12 mouse cellular contexts compared by ENCODE assay signal in the genomic region with DNA sequence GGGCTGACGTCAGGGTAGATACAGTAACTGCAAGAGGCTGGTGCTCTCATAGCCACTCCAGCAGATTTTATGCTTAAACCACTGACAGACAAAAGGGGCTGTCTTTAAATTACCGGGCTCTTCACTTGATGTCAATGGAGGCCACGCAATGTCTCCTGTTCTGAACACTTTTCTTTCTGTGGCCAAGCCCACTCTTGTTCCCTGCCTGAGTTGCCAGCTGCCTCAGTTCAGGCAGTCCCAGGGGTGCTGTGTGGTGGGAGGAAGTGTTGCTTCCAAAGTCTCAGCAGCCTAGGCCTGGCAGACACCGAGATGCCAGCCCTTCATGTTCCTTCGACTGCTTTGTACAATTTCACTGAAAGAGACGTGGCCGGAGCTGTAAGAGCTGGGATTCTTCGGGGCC. TPM values are rescaled to one million over a fixed set of nuclear protein-coding genes. Genes with fewer than 3 reads are reported as not detected.
DNase-seq lines count a peak whose midpoint lies in the region; ATAC-seq and TF ChIP-seq lines count a peak whose summit lies in the region.
"Had no signal": no experiment of that assay in that cellular context is flagged by ENCODE, and none has a peak within 500 bp of the region (broad histone marks: within the 10 kb centered on the region; RNA-seq: fewer than 3 reads in every experiment).

No protein-coding gene starts in this region.

- peak overlapping the region; percentile 67 for H3K27ac ChIP-seq in heart, adult 2 months
- peak overlapping the region; percentile 74; the same call in 1 of the 2 replicates for H3K27ac ChIP-seq in lung, embryonic 14.5 days (ENCODE audit: low read depth)
- H3K27ac ChIP-seq in embryonic facial prominence, embryonic 15.5 days (replicated peaks), result peak overlapping the region; percentile 74
- H3K27ac ChIP-seq in limb, embryonic 13.5 days, result peak overlapping the region; percentile 76; the same call in 1 of the 2 replicates
- no peak overlapping the region for H3K27ac ChIP-seq in forebrain, embryonic 12.5 days
- H3K27ac ChIP-seq: neural tube, embryonic 15.5 days had no signal

- no peaks in the 10 kb centered on the region for H3K79me2 ChIP-seq in heart, adult 2 months (replicated peaks; ENCODE audit: control insufficient read depth, insufficient read depth, low read length)

- peak; percentile 39 to 45 for DNase-seq in heart, adult 2 months
- DNase-seq in heart, adult 8-10 months (ENCODE audit: low spot score), result no peak
- DNase-seq in lung, embryonic 14.5 days, result no peak
- no peak for DNase-seq in lung, adult 2 months
- no peak for DNase-seq in urinary bladder, adult 2 months (ENCODE audit: low spot score)
- DNase-seq: spleen, adult 18-20 months had no signal

- no peak for TF ChIP-seq CTCF in heart, adult 2 months (IDR thresholded peaks at IDR 0.05)
- TF ChIP-seq CTCF in lung, embryonic 14.5 days (IDR thresholded peaks at IDR 0.05; ENCODE audit: low read depth), result no peak
- no peak for TF ChIP-seq CTCF in lung, adult 2 months (IDR thresholded peaks at IDR 0.05; ENCODE audit: insufficient read depth, low read length)

- no peak for ATAC-seq in lung, embryonic 14.5 days (ENCODE audit: insufficient read depth)
- ATAC-seq in embryonic facial prominence, embryonic 15.5 days (ENCODE audit: insufficient number of reproducible peaks, low FRiP score, low TSS enrichment, low read depth), result no peak
- ATAC-seq in limb, embryonic 13.5 days (ENCODE audit: low FRiP score, low read depth), result no peak
- no peak for ATAC-seq in forebrain, embryonic 12.5 days (ENCODE audit: low FRiP score)
- ATAC-seq: forebrain, embryonic 14.5 days had no signal

- no peak overlapping the region for H3K4me3 ChIP-seq in heart, adult 2 months
- no peak overlapping the region for H3K4me3 ChIP-seq in lung, embryonic 14.5 days (ENCODE audit: low read depth, low read length)
- no peak overlapping the region for H3K4me3 ChIP-seq in lung, adult 2 months (replicated peaks; ENCODE audit: extremely low read depth, low read depth, low read length)
- no peak overlapping the region for H3K4me3 ChIP-seq in embryonic facial prominence, embryonic 15.5 days (replicated peaks)
- no peak overlapping the region for H3K4me3 ChIP-seq in limb, embryonic 13.5 days
- no peak overlapping the region for H3K4me3 ChIP-seq in forebrain, embryonic 12.5 days (replicated peaks)
- H3K4me3 ChIP-seq: hindbrain, embryonic 15.5 days; neural tube, embryonic 15.5 days had no signal

- H3K9ac ChIP-seq in heart, adult 2 months (ENCODE audit: low read depth, low read length), result no peak overlapping the region
- H3K9ac ChIP-seq in lung, embryonic 14.5 days, result no peak overlapping the region
- H3K9ac ChIP-seq in embryonic facial prominence, embryonic 15.5 days, result no peak overlapping the region
- H3K9ac ChIP-seq in limb, embryonic 13.5 days, result no peak overlapping the region
- no peak overlapping the region for H3K9ac ChIP-seq in forebrain, embryonic 12.5 days
- H3K9ac ChIP-seq: hindbrain, embryonic 15.5 days; neural tube, embryonic 15.5 days had no signal

- H3K9me3 ChIP-seq in lung, embryonic 14.5 days (ENCODE audit: low read depth, low read length), result no peaks in the 10 kb centered on the region
- H3K9me3 ChIP-seq in embryonic facial prominence, embryonic 15.5 days (replicated peaks), result no peaks in the 10 kb centered on the region
- no peaks in the 10 kb centered on the region for H3K9me3 ChIP-seq in limb, embryonic 13.5 days
- H3K9me3 ChIP-seq in forebrain, embryonic 12.5 days, result no peaks in the 10 kb centered on the region
- H3K9me3 ChIP-seq: hindbrain, embryonic 15.5 days; neural tube, embryonic 15.5 days had no signal

- 70% methylated on average over 8 of the region's 8 CpGs for WGBS in heart, adult 2 months
- WGBS in lung, embryonic 14.5 days, result 69% methylated on average over 8 of the region's 8 CpGs
- 61% methylated on average over 8 of the region's 8 CpGs for WGBS in lung, adult 2 months
- 55% methylated on average over 8 of the region's 8 CpGs for WGBS in embryonic facial prominence, embryonic 15.5 days
- 72% methylated on average over 8 of the region's 8 CpGs for WGBS in limb, embryonic 13.5 days
- 82% methylated on average over 8 of the region's 8 CpGs for WGBS in forebrain, embryonic 12.5 days

- no peaks in the 10 kb centered on the region for H3K27me3 ChIP-seq in heart, adult 2 months (ENCODE audit: control insufficient read depth, insufficient read depth, low read length)
- no peaks in the 10 kb centered on the region for H3K27me3 ChIP-seq in lung, embryonic 14.5 days (ENCODE audit: insufficient read depth, low read length)
- H3K27me3 ChIP-seq in embryonic facial prominence, embryonic 15.5 days, result no peaks in the 10 kb centered on the region
- H3K27me3 ChIP-seq in limb, embryonic 13.5 days, result no peaks in the 10 kb centered on the region
- no peaks in the 10 kb centered on the region for H3K27me3 ChIP-seq in forebrain, embryonic 12.5 days
- H3K27me3 ChIP-seq: hindbrain, embryonic 15.5 days; neural tube, embryonic 15.5 days had no signal

- no peak for TF ChIP-seq EP300 in heart, adult 2 months (IDR thresholded peaks at IDR 0.05; ENCODE audit: insufficient read depth, low read depth, low read length)

- H3K4me1 ChIP-seq in heart, adult 2 months (ENCODE audit: control insufficient read depth, insufficient read depth, low read length), result peaks cover 23% of the 10 kb centered on the region
- peaks cover 28% of the 10 kb centered on the region for H3K4me1 ChIP-seq in lung, embryonic 14.5 days (ENCODE audit: insufficient read depth)
- peaks cover 29% of the 10 kb centered on the region for H3K4me1 ChIP-seq in lung, adult 2 months (ENCODE audit: control insufficient read depth, insufficient read depth, low read length)
- H3K4me1 ChIP-seq in embryonic facial prominence, embryonic 15.5 days, result peaks cover 34% of the 10 kb centered on the region
- peaks cover 46% of the 10 kb centered on the region for H3K4me1 ChIP-seq in limb, embryonic 13.5 days
- H3K4me1 ChIP-seq in forebrain, embryonic 12.5 days, result peaks cover 15% of the 10 kb centered on the region

- 0 out of 2 replicates have a peak, but pooled peaks have one; percentile 11 for TF ChIP-seq POLR2A in heart, adult 2 months (IDR thresholded peaks at IDR 0.05; ENCODE audit: insufficient read depth, low read depth, low read length)
- TF ChIP-seq POLR2A in lung, adult 2 months (IDR thresholded peaks at IDR 0.05; ENCODE audit: borderline replicate concordance, extremely low read depth, low read depth, low read length), result no peak

- H3K36me3 ChIP-seq in heart, adult 2 months (ENCODE audit: control insufficient read depth, insufficient read depth, low read length), result no peaks in the 10 kb centered on the region; the same call in none of the 2 replicates
- H3K36me3 ChIP-seq in lung, embryonic 14.5 days (ENCODE audit: insufficient read depth), result peaks cover 39% of the 10 kb centered on the region
- peaks cover 24% of the 10 kb centered on the region for H3K36me3 ChIP-seq in embryonic facial prominence, embryonic 15.5 days
- H3K36me3 ChIP-seq in limb, embryonic 13.5 days, result peaks cover 44% of the 10 kb centered on the region
- peaks cover 47% of the 10 kb centered on the region for H3K36me3 ChIP-seq in forebrain, embryonic 12.5 days (replicated peaks)

- H3K4me2 ChIP-seq in lung, embryonic 14.5 days, result no peak overlapping the region
- no peak overlapping the region; the same call in 1 of the 2 replicates for H3K4me2 ChIP-seq in embryonic facial prominence, embryonic 15.5 days (replicated peaks)
- 0 out of 2 replicates have a peak overlapping the region, but pooled peaks have one; percentile 14 for H3K4me2 ChIP-seq in limb, embryonic 13.5 days (replicated peaks)
- H3K4me2 ChIP-seq in forebrain, embryonic 12.5 days, result no peak overlapping the region
- H3K4me2 ChIP-seq: hindbrain, embryonic 15.5 days; neural tube, embryonic 15.5 days had no signal

- intact Hi-C loops in heart, adult 2 months (cut with DNase I), result no loop called here

RNA-seq across cellular contexts. Expression of gene Ppp2r1b, which starts 39.0 kb away (rescaled TPM):
- 10 to 100 TPM; 10.3 to 10.8 TPM for total RNA-seq in heart, adult 2 months (2021)
- 5.4 and 7.1 TPM in 2 replicates for polyA plus RNA-seq in heart, adult 2 months (2012; rRNA removed)
- 10 to 100 TPM in 2 of 4 experiments, 1 to 10 TPM in 2; 6.5 to 11.8 (median 9.8) TPM for total RNA-seq in heart, adult 8-10 months (2022)
- 72.9 and 73.7 TPM in 2 replicates for polyA plus RNA-seq in lung, embryonic 14.5 days (2014; fragmentation: Nextera tagmentation; extraction: Ambion mirVana)
- 6.8 and 12.5 TPM in 2 replicates for polyA plus RNA-seq in lung, adult 2 months (2012; rRNA removed)
- 54.3 and 58.9 TPM in 2 replicates for polyA plus RNA-seq in embryonic facial prominence, embryonic 15.5 days (2015; fragmentation: Nextera tagmentation; extraction: Ambion mirVana)
- 74.3 and 77.3 TPM in 2 replicates for polyA plus RNA-seq in limb, embryonic 13.5 days (2015; fragmentation: Nextera tagmentation; extraction: Ambion mirVana)
- 20.9 and 23.5 TPM in 2 replicates for polyA plus RNA-seq in urinary bladder, adult 2 months (2012; rRNA removed)
- 109 and 112 TPM in 2 replicates for polyA plus RNA-seq in forebrain, embryonic 12.5 days (2016; fragmentation: Nextera tagmentation; extraction: Ambion mirVana)

Comparison
In these comparisons a context has a peak if more than half of its experiments do, and no peak if none do; other contexts are left out.
1. DNase-seq: peak in heart, adult 2 months (2 of 2); none in heart, adult 8-10 months (single experiment), lung, embryonic 14.5 days (single experiment), lung, adult 2 months (single experiment) and urinary bladder, adult 2 months (single experiment).